Mouse (Mus musculus) kidney, postnatal 36 days (tissue): Measurements from ENCODE around the gene Slc37a1.
"Not testable (repeated sequence)": the region's sequence is repeated elsewhere in the genome, so short reads cannot be mapped to it uniquely, and the experiment has no call there.

Experiments
- DNase-seq, 2 experiments: peaks; one replicate each; pipeline ENCODE4 v3.0.0; 2021 to 2022; ENCODE audit warnings: mixed read lengths in 2 of 2

The Slc37a1 gene

DNA sequence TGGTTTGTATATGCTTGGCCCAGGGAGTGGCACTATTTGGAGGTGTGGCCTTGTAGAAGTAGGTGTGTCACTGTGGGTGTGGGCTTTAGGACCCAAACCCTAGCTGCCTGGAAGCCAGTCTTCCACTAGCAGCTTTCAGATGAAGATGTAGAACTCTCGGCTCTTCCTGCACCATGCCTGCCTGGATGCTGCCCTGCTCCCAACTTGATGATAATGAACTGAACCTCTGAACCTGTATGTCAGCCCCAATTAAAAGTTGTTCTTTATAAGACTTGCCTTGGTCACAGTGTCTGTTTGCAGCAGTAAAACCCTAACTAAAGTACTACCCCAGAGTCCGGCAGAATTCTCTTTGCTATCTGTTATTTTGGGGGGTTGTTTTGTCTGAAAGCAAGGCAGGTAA lies 16.8 kb upstream of the Slc37a1 start:
- DNase-seq, result no peak

DNA sequence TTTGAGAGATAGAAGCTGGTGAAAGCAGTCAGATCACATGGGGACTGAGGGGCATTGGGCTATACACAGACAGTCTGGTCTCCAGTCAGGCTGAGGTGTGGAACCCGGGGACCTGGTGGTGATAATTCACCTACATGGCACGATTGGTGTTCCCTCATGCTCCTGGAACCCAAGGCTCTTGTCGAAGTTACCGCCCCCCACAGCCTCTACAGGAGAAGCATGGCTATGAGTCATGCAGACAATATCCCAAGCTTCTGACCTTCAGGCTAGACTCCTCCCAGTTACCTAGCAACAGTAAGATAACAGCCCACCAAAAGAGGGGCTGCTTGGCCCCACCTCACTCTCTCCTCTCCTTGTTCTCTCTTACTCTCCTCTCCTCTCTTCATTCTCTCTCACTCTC lies 16.3 kb upstream of the Slc37a1 start:
- no peak for DNase-seq

DNA sequence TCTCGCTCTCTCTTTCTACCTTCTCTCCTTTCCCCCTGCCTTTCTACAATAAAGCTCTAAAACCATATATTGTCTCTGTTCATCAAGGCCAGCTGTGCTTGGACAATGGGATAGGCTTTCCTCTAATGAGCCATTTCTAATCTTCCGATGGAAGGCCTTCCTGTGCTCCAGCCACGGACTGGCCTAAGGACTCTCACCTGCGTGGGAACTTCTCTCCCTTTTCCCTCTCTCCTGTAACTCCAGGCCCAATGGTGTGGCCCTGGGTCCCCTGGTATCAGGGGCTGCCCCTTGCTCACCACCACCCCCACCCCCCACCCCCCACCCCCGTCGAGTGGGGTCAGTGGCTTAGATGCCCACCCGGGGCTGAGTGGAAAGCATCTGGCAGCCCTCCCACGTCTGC lies 15.9 kb upstream of the Slc37a1 start:
- DNase-seq, result not testable (repeated sequence)

DNA sequence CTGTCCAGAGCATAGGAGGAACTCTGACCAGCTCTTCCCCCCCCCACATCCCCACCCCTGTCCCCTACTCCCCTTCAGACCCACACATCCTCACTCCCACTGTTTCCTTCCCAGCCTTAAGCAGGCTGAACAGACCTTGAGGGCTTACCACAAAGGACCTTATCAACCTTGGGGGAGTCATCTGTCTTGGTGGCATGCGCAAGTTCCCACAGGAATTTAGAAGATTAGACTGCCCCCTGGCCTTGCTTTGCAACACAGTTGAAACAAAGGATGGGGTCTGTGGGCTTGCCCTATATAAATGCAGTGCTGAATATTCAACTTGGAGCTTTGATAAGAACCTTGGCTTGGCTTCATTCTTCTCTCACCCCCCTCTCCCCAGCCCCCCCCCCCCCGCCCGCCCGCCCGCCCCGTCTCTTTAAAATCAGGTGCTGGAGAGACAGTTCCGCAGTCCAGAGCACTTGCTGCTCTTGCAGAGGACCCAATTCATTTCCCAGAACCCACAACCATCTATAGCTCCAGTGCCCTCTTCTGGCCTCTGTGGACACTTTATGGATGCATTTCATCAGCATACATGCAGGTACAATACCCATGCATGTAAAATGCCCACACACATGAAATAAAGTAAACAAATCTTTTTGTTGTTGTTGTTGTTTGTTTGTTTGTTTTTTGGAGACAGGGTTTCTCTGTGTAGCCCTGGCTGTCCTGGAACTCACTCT lies 15.3 kb upstream of the Slc37a1 start:
- peak in 1 of 2 experiments; percentile 33 for DNase-seq

DNA sequence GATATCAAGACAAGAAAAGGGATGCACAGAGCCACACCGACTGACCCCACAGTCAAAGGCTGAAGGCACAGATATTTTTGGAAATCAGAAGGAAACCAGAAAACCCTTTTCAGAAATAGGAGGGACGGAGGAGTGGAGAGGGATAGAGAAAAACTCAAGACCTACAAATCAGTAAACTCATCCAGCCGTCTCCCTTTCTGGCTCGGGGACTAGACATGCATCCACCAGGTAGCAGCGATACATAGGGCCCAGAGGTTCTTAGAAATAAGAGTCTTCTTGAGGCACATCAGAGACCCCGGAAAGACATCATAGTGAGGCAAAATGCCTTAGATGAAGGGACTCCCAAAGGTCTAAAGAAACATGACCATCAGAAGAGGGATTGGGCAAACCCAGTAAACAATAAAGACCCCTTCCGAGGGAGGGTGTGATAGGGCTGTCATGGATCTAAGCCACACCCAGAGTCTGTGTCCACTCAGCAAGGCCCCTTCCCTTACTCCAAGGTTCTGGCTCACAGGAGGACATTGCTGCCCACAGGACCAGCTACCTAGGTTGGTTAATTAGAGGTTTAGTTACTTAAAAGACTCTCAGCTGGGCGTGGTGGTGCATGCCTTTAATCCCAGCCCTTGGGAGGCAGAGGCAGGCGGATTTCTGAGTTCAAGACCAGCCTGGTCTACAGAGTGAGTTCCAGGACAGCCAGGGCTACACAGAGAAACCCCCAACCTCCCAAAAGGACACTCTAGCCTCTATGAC lies 14.0 kb upstream of the Slc37a1 start:
- DNase-seq, result no peak

DNA sequence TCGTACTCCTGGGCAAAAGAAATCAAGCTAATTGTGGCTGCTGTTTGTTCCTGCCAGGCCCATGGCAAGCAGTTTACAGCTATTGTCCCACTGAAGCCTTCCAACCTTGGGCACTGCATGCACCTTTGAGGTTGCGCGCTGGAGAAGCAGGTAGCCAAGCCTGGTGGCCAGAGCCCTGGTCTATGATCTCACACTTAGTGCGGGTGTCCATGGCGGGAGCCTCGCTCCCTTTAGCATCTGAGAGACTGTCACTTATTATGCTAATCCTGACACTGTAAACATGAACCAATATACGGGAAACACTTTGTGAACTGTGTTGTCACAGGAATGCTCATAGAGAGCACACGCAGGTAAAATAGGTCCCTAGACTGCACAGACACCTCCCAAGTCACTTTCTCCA lies 13.0 kb upstream of the Slc37a1 start:
- DNase-seq, result no peak

DNA sequence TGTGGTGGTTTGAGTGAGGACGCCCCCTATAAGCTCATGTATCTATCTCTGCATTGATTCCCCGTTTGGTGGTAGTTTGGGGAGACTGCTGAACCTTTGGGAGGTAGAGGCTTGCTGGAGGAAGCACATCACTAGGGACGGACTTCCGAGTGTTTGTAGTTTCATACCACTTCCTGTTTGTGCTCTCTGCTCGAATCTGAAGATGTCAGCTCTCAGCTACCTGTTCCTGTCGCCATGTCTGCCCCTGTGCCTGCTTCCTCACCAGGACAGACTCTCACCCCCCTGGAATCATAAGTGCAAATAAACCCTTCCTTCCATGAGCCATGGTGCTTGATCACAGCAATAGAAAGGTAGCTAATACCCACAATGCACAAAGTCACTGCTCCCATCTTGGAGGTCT lies 11.4 kb upstream of the Slc37a1 start:
- no peak for DNase-seq

DNA sequence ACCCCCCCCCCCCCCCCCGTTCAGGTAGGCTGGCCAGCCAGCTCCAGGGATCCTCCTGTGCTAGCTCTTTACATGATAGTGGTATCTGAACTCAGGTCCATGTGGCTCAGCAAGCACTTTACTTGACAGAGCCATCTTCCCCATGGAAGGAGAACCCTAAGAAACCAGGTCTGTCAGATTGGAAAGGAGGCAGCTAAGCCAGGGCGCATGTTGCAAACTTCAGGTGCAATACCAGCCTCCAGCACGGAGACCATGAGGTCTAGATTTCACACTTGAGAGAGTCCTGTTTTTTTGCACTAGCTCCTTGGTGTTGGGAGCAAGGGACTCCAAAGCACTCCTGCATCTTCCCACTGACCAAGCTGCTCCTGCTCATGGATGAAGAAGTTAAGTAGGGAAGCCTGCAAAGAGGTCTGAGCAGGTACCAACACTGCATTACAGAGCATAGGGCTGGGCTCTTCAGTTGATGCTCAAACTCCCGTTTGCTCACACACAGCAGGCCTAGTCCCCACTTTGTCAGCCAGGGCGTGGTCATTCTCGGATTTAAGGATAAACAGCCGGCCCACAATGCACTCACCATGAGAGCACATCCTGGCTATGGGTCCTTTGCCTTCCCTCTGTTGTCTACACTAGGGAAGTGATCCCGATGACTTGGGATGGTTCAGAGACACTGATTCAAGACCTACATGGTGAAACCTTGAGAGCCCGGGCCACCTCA lies 10.2 kb upstream of the Slc37a1 start:
- no peak for DNase-seq

DNA sequence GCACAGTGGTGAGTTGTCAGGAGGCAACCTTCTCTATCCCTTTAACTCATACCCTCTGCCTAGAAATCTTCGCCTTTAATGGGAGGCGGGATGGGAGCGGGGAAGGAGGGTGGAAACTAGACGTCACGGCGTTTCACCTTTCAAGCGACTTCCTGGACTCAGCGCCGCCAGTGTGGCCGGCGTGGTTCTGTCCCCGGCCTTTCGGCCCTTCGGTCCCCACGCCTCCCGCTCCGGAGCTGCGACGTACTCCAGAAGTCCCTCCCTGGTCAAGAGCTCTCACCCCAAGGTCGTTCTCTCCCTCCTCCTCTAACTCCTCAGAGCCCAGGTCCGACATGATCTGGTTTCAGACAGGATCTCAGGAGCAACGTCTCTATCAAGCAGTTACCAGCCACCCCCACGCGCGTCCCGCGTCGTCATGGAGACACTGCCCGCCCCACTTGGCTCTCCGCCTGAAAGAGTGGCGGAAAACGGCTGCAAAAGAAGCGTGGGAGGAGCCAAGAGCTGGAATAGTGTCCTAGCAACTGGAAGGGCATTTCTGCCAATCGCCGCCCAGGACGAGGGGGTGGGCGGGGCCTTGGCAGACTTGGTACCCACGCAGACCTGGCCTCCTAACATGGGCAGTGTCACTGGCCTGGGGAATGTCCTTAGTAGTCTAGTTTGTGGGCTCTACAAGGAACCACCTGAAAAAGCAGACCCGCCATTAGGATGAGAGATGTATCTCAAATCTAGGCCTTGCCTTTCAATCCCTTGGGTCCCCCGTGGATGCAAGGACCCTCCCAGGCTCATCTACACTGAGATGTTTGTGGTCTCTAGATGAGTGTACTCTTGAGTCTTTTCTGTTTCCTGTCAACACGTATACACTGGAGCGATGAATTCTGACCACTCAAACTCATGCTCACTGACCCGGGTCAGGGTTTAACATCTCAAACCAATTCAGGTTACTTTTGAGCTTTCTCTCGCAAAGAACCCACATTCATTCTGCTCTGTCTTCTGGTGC lies 9.4 kb upstream of the Slc37a1 start, which contains the start of gene Rsph1:
Gene Rsph1 (minus strand): TSS at position 462 of the 997 bp plus-strand sequence.
- DNase-seq, result peak; percentile 99 to 100

DNA sequence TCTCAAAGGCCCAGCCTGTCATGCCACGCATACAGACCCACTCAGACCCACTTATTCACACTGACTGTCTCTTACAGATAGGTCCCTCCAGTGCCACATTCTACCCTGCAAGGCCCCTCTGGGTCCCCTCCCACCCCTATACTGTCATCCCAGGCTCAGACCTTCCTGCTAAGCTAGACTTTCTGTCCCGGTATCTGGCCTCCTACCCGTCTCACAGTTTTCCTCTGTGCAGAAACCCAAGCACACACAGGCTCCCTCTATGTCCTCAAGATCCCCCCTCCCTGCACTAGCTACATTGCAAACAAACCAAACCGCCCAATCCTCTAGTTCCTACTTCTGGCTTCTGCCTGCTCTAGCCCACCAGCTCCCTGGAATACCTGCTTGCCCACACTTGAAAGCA lies 8.7 kb upstream of the Slc37a1 start:
- no peak for DNase-seq

DNA sequence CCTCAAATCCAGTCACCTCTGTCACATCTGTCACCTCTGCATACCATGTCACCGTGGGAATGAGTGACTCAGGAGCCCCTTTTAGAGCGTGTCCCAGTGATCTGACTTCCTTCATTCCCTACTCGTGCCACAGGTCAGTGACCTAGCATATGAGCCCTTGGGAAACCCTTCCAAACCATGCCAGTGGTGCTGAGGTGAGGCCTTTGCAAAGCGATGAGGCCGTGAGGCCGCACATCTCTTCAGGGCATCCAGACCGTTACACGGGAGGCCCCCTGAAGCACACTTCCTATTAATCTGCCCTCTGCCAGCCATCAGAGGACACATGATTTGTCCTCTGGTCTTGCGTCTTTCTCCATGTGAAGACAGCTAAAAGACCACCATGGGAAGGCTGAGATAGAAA lies 7.1 kb upstream of the Slc37a1 start:
- DNase-seq, result no peak

DNA sequence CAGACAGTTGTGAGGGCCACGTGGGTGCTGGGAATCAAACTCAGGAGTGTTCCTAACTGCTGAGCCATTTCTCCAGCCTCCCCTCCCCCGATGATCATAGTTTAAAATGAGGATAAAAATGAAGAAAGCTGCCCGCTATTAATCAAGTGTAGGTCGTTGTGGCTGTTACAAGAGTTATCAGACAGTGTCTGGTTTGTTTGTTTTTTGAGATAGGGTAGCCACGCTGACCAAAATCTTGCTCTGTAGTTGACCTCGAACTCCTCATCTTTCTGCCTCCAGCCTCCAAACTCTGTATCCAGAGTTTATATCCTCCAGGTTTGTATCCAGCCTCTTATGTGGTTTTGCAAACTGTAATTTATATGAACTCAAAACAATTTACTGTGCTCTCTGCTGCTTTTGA lies 6.3 kb upstream of the Slc37a1 start:
- no peak for DNase-seq

DNA sequence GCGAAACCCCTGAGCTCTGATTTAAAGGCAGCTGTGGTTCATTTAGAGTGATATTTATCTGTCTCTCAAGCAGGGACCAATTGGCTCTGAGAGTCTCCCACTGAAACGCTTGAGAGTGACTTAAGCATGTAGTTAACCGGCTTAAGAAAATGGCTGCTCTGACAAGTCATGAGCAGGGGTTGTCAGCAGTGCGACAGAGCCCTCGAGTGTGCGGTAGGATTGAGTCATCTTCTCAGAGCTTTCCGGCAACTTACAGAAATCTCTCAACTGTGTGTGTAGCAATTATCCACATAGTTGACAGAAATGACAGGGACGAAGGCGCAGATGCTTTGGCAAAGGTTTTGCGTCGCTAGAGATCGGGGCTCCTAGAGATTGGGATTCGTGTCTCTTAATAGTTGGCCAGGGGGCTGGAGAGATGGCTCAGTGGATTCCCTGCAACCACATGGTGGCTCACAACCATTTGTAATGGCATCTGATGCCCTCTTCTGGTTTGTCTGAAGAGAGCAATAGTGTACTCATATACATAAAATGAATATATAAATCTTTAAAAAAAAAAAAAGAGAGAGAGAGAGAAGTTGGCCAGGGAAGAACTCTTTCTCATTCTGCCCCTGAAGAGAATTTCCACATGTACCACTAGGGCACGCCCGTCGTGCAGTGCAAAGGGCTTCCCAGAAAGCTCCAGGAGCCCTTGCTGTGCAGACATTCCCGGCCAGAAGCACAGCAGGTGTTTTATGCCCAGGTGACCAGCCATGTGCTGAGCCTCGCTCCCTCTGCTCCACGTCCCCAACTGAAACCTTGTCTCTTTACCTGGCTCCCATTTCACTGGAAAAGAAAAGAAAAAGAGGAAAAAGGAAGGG lies 4.5 kb upstream of the Slc37a1 start:
- DNase-seq, result peak in 1 of 2 experiments; percentile 38

DNA sequence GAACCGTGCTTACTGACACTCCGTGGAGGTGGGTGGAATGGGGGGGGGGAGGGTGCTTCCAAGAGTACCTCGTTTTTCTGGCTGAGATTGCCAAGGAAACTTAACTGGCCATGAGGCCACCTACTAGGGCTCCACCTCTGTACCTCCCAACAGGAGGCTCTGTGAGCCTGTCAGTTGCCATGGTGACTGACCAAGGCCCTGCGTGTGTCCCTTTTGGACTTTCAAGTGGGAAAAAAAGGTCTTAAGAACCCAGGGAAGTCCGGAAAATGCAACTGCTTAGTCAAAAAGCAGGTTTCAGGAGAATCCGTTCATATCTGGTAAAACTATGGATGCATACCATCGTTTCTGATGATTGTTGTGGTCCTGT lies 3.9 kb upstream of the Slc37a1 start:
- DNase-seq, result no peak

DNA sequence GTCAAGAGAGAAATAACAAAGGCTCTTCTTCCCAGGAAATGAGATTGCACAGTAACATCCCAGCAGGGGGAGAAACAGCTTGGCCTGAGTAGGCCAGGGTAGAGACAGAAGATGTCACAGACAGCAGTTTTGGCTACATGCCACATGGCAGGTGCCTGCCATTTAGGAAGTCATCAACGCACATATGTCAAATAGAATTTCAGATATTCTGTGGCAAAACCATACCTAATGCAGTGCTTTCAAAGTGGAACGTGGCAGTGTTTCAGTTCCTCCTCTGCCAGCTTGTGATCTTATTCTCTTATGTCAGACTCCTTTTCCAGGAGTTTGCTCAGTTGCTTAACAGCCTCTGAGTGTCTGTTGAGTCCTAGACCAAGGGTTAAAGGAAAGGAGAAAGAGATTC lies 725 bp upstream of the Slc37a1 start:
- no peak for DNase-seq

DNA sequence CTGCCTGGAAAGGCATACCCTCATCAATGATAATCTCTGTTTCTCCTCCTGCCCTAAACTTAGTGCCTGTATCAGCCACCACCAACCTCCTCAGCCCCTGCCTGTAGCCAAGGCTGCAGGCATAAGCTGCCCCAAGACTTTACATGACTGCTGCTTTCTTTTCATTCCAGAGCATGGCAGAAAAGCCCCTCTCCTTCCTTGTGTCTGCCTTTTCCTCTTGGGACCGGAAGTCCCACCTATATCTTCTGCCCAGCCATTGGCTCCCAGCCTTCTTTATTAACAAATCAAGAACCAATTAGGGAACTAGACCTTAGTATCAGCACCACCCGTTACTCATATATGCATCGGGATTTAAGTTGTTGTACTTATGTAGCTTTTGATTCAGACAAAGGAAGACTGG lies 624 bp downstream of the Slc37a1 start:
- no peak for DNase-seq

DNA sequence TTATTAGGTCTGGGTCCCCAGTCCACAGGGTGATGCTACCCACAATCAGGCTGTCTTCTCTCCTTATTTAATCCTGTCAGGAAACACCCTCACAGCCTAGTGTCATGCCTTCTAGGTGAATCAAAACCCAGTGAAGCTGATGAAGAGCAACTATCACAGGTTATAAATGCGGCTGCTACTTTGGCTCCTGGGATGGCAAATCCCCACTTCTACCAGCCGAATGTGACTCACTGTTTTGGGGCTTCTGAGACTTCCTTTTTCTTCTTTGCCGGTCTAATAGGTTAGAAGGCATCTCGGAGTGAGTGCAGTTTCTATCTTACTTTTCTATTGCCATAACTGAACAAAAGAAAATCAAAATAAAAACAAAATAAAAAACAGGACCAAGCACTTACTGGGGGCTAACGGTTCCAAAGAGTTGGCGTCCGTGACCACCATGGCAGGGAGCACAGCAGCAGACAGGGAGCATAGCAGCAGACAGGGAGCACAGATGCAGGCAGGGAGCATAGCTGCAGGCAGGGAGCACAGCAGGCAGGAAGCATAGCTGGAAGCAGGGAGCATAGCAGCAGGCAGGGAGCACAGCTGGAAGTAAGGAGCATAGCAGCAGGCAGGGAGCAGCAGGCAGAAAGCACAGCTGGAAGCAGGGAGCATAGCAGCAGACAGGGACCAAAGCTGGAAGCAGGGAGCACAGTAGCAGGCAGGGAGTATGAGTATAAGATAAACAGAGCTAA lies 2.6 kb downstream of the Slc37a1 start:
- no peak for DNase-seq

DNA sequence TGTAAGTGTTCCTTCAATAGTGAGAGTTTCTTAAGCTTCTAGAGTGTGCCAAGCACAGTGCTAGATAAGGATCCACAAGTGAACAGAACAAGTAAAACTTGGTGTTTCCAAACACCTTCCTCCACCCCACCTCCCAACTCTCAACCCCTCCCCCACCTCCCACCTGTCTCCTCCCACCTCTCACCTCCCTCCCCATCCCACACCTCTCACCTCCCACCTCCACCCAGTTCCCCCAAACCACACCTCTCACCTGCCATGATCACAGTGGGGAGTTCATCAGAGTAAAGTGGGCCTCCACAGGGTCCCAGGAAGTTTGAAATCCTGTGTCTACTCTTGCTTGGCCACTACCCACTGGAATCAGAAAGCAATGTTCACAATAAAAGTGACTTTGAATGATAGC lies 3.7 kb downstream of the Slc37a1 start:
- DNase-seq, result no peak

DNA sequence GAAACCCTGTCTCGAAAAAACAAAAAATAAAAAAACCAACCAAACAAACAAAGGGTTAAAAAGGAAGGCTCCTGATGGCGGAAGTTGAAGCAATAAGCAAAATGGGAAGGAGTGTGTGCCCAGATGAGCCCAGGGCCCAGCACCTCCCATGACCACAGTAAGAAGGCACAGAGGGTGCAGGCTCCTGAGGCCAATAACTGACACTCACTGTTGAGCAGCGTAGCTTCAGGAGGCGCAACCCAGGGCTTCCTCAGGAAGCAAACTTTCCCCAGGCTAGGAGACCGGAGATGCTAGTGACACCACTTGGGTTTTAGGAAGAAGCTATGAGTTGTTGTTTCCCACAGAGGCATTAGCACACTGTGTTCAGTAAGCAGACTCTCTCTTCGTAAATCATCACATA lies 4.3 kb downstream of the Slc37a1 start:
- peak; percentile 46 to 47 for DNase-seq

DNA sequence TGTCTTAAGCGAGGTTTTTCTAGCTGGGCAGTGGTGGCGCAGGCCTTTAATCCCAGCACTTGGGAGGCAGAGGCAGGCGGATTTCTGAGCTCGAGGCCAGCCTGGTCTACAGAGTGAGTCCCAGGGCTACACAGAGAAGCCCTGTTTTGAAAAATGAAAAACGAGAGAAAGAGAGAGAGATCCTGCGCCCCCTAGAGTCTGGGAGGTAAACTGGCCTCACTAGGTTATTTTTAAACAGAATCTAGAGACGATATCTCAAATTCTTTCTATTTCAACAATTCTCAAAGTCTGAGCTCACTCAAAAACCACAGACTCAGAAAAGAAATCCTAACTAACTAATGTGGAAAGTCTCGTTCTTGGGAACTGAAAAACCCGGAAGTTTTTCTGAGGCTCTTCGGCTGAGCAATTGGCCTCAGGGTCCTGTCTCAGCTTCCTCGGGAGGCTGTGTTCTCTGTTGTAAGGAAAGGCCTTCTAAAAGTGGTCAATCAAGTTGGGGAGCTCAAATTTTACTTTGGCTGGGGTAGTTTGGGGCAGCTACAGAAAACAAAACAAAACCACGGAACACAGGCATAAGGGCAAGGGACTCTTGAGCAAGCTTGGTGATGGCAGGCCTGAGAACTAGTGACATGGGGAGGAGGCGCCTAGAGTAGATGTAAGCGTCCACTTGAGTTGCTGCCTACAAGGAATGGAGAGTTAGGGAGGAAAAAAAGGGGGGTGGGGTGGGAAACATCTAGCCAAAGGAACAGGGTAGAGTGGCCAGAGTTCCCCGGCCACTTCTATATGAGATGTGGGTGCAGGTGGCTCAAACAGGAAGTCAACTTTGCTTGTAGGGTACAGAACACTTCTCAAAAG lies 8.0 kb downstream of the Slc37a1 start:
- DNase-seq, result peak in 1 of 2 experiments; percentile 68
